ENCODE assay signal across 28 mouse cellular contexts in genomic region chr10:42955205-42955604, GRCm38 (mm10).
"Had no signal": no experiment of that assay in that cellular context is flagged by ENCODE, and none has a peak within 500 bp of the region (broad histone marks: within the 10 kb centered on the region; RNA-seq: fewer than 3 reads in every experiment).

No protein-coding gene starts in this region.

- DNase-seq: cerebellum, adult 2 months; cerebellum, adult 8-10 months; cerebellum, adult 9-10 months; cerebellum, adult 9-11 months; cerebellum, postnatal 10 days; cerebellum, postnatal 14 days; cerebellum, postnatal 25 days; cerebellum, postnatal 36 days; embryo, embryonic 11 days; forebrain, postnatal 0 days; gastrocnemius, adult 2 months; gastrocnemius, postnatal 10 days; gastrocnemius, postnatal 14 days; gastrocnemius, postnatal 25 days; gastrocnemius, postnatal 36 days; heart, adult 11 months; heart, adult 18-20 months had no signal

- H3K27me3 ChIP-seq: forebrain, embryonic 15.5 days had no signal

- H3K4me2 ChIP-seq: embryonic facial prominence, embryonic 12.5 days; embryonic facial prominence, embryonic 13.5 days; embryonic facial prominence, embryonic 15.5 days; forebrain, embryonic 12.5 days; forebrain, embryonic 13.5 days; forebrain, embryonic 15.5 days had no signal

- H3K36me3 ChIP-seq: embryonic facial prominence, embryonic 10.5 days; embryonic facial prominence, embryonic 12.5 days; embryonic facial prominence, embryonic 13.5 days; embryonic facial prominence, embryonic 15.5 days; forebrain, embryonic 10.5 days; forebrain, embryonic 12.5 days; forebrain, embryonic 15.5 days had no signal

- H3K27ac ChIP-seq: embryonic facial prominence, embryonic 10.5 days; embryonic facial prominence, embryonic 12.5 days; embryonic facial prominence, embryonic 13.5 days; embryonic facial prominence, embryonic 15.5 days; forebrain, embryonic 10.5 days; forebrain, embryonic 12.5 days; forebrain, embryonic 13.5 days; forebrain, embryonic 15.5 days; gastrocnemius, adult 2 months had no signal

- H3K9me3 ChIP-seq: embryonic facial prominence, embryonic 10.5 days; embryonic facial prominence, embryonic 12.5 days; embryonic facial prominence, embryonic 13.5 days; embryonic facial prominence, embryonic 15.5 days; forebrain, embryonic 10.5 days; forebrain, embryonic 12.5 days; forebrain, embryonic 13.5 days had no signal

- H3K4me3 ChIP-seq: embryonic facial prominence, embryonic 10.5 days; embryonic facial prominence, embryonic 12.5 days; embryonic facial prominence, embryonic 13.5 days; embryonic facial prominence, embryonic 15.5 days; erythroblast, embryonic 14.5 days; forebrain, embryonic 10.5 days; forebrain, embryonic 12.5 days; forebrain, embryonic 13.5 days; forebrain, embryonic 15.5 days; gastrocnemius, adult 2 months had no signal

- ATAC-seq: forebrain, embryonic 13.5 days; forebrain, embryonic 14.5 days; forebrain, embryonic 15.5 days; forebrain, embryonic 16.5 days; forebrain, postnatal 0 days had no signal

- H3K9ac ChIP-seq: embryonic facial prominence, embryonic 12.5 days; embryonic facial prominence, embryonic 13.5 days; embryonic facial prominence, embryonic 15.5 days; forebrain, embryonic 12.5 days; forebrain, embryonic 13.5 days; forebrain, embryonic 15.5 days; forebrain, postnatal 0 days had no signal
